Mouse (Mus musculus): ENCODE measurements around the gene Copz2. TPM values are rescaled to one million over a fixed set of nuclear protein-coding genes. Genes with fewer than 3 reads are reported as not detected.

Copz2 gene
- polyA plus RNA-seq, 1 experiment: 29.0 TPM

- TF ChIP-seq MYOD1 (IDR thresholded peaks at IDR 0.05; ENCODE audit: control insufficient read depth, insufficient read length, low read depth) (no peak), CTCF (IDR thresholded peaks at IDR 0.05; ENCODE audit: control insufficient read depth, insufficient read depth, insufficient read length) (no peak), USF1 (IDR thresholded peaks at IDR 0.05; ENCODE audit: low read depth) (no peak), FOSL1 (IDR thresholded peaks at IDR 0.05; ENCODE audit: insufficient read depth, low read length, poor library complexity, severe bottlenecking) (no peak), MYOG (IDR thresholded peaks at IDR 0.05; ENCODE audit: control insufficient read depth, extremely low read depth, insufficient read length) (no peak), MAX (IDR thresholded peaks at IDR 0.05) (no peak), CEBPB (IDR thresholded peaks at IDR 0.05; ENCODE audit: low read depth) (no peak)
- peaks cover 60% of the 10 kb centered on the region for H3K79me2 ChIP-seq (ENCODE audit: control insufficient read depth, insufficient read depth)
- no peaks in the 10 kb centered on the region for H3K27me3 ChIP-seq (ENCODE audit: control insufficient read depth, insufficient read depth, insufficient read length)
- peaks cover 38% of the 10 kb centered on the region for H3K79me3 ChIP-seq (ENCODE audit: low read depth)
- H3K36me3 ChIP-seq (ENCODE audit: control insufficient read depth, insufficient read depth): peaks cover 76% of the 10 kb centered on the region
- no peak overlapping the region for H3K4me3 ChIP-seq (ENCODE audit: insufficient read depth, poor library complexity, severe bottlenecking)
- H3ac ChIP-seq (ENCODE audit: control insufficient read depth, insufficient read length, low read depth): no peak overlapping the region
Observed at GRCm38 (mm10) chr11:96818128-96818710, 31.5 kb upstream of the Copz2 start.

- Histone ChIP-seq H3K36me3 (ENCODE audit: control insufficient read depth, insufficient read depth) (peaks cover 67% of the 10 kb centered on the region), H3K79me3 (ENCODE audit: low read depth) (peaks cover 66% of the 10 kb centered on the region), H3K79me2 (ENCODE audit: control insufficient read depth, insufficient read depth) (peaks cover 97% of the 10 kb centered on the region), H3K27me3 (ENCODE audit: control insufficient read depth, insufficient read depth, insufficient read length) (no peaks in the 10 kb centered on the region), H3K4me3 (ENCODE audit: insufficient read depth, poor library complexity, severe bottlenecking) (no peak overlapping the region), H3ac (ENCODE audit: control insufficient read depth, insufficient read length, low read depth) (no peak overlapping the region)
- TF ChIP-seq MYOD1 (IDR thresholded peaks at IDR 0.05; ENCODE audit: control insufficient read depth, insufficient read length, low read depth): no peak
Observed at GRCm38 (mm10) chr11:96821956-96822355, 27.7 kb upstream of the Copz2 start.

GRCm38 (mm10) chr11:96822675-96823470 lies 26.8 kb upstream of the Copz2 start:
- Histone ChIP-seq H3K36me3 (ENCODE audit: control insufficient read depth, insufficient read depth) (peaks cover 67% of the 10 kb centered on the region), H3K4me3 (ENCODE audit: insufficient read depth, poor library complexity, severe bottlenecking) (no peak overlapping the region)
- no peak for TF ChIP-seq CTCF (IDR thresholded peaks at IDR 0.05; ENCODE audit: control insufficient read depth, insufficient read depth, insufficient read length)
- TF ChIP-seq CEBPB (IDR thresholded peaks at IDR 0.05; ENCODE audit: low read depth): peak; percentile 91
- peak; percentile 35 for TF ChIP-seq USF1 (IDR thresholded peaks at IDR 0.05; ENCODE audit: low read depth)

GRCm38 (mm10) chr11:96823471-96823837 lies 26.2 kb upstream of the Copz2 start:
- Histone ChIP-seq H3K36me3 (ENCODE audit: control insufficient read depth, insufficient read depth) (peaks cover 62% of the 10 kb centered on the region), H3ac (ENCODE audit: control insufficient read depth, insufficient read length, low read depth) (peak overlapping the region; percentile 44), H3K4me3 (ENCODE audit: insufficient read depth, poor library complexity, severe bottlenecking) (peak overlapping the region; percentile 19), H3K79me3 (ENCODE audit: low read depth) (peaks cover 79% of the 10 kb centered on the region), H3K27me3 (ENCODE audit: control insufficient read depth, insufficient read depth, insufficient read length) (no peaks in the 10 kb centered on the region), H3K79me2 (ENCODE audit: control insufficient read depth, insufficient read depth) (peaks cover 98% of the 10 kb centered on the region)
- TF ChIP-seq MYOD1 (IDR thresholded peaks at IDR 0.05; ENCODE audit: control insufficient read depth, insufficient read length, low read depth) (no peak), FOSL1 (IDR thresholded peaks at IDR 0.05; ENCODE audit: insufficient read depth, low read length, poor library complexity, severe bottlenecking) (no peak), MYOG (IDR thresholded peaks at IDR 0.05; ENCODE audit: control insufficient read depth, extremely low read depth, insufficient read length) (no peak), USF1 (IDR thresholded peaks at IDR 0.05; ENCODE audit: low read depth) (no peak), CTCF (IDR thresholded peaks at IDR 0.05; ENCODE audit: control insufficient read depth, insufficient read depth, insufficient read length) (no peak), MAX (IDR thresholded peaks at IDR 0.05) (no peak)

More at GRCm38 (mm10) chr11:96822675-96823470, 26.8 kb upstream of the Copz2 start:
- Histone ChIP-seq H3K27me3 (ENCODE audit: control insufficient read depth, insufficient read depth, insufficient read length) (no peaks in the 10 kb centered on the region), H3K79me2 (ENCODE audit: control insufficient read depth, insufficient read depth) (peaks cover 98% of the 10 kb centered on the region), H3K79me3 (ENCODE audit: low read depth) (peaks cover 75% of the 10 kb centered on the region), H3ac (ENCODE audit: control insufficient read depth, insufficient read length, low read depth) (no peak overlapping the region)

GRCm38 (mm10) chr11:96823880-96824782 lies 25.5 kb upstream of the Copz2 start:
- peaks cover 55% of the 10 kb centered on the region for H3K36me3 ChIP-seq (ENCODE audit: control insufficient read depth, insufficient read depth)

More at GRCm38 (mm10) chr11:96823880-96824782, 25.5 kb upstream of the Copz2 start:
- Histone ChIP-seq H3K79me3 (ENCODE audit: low read depth) (peaks cover 82% of the 10 kb centered on the region), H3ac (ENCODE audit: control insufficient read depth, insufficient read length, low read depth) (peak overlapping the region; percentile 34), H3K27me3 (ENCODE audit: control insufficient read depth, insufficient read depth, insufficient read length) (no peaks in the 10 kb centered on the region), H3K4me3 (ENCODE audit: insufficient read depth, poor library complexity, severe bottlenecking) (peak overlapping the region; percentile 19), H3K79me2 (ENCODE audit: control insufficient read depth, insufficient read depth) (peaks cover 98% of the 10 kb centered on the region)
- TF ChIP-seq FOSL1 (IDR thresholded peaks at IDR 0.05; ENCODE audit: insufficient read depth, low read length, poor library complexity, severe bottlenecking): no peak
- no peak for TF ChIP-seq MAX (IDR thresholded peaks at IDR 0.05)
